Mouse (Mus musculus): ENCODE measurements around the gene 4930469K13Rik. TPM values are rescaled to one million over a fixed set of nuclear protein-coding genes. Genes with fewer than 3 reads are reported as not detected.

4930469K13Rik gene
- total and polyA plus RNA-seq, 2 experiments from 2014 or later, result 0.66 TPM; not detected in 1

GRCm38 (mm10) chr11:34025091-34025490 is 73.3 kb downstream of the 4930469K13Rik start:
- Histone ChIP-seq H3K4me1 (ENCODE audit: insufficient read depth, low read length) (no peaks in the 10 kb centered on the region), H3K27me3 (ENCODE audit: insufficient read depth, low read length) (no peaks in the 10 kb centered on the region), H3K4me2 (ENCODE audit: low read depth, low read length, poor library complexity, severe bottlenecking) (no peak overlapping the region), H3K4me3 (ENCODE audit: low read depth, low read length) (no peak overlapping the region), H3K9ac (replicated peaks; ENCODE audit: low read length, poor library complexity, severe bottlenecking) (no peak overlapping the region), H3K36me3 (ENCODE audit: insufficient read depth, low read length) (no peaks in the 10 kb centered on the region), H3K9me3 (ENCODE audit: low read length) (no peaks in the 10 kb centered on the region), H3K27ac (ENCODE audit: low read depth, low read length) (no peak overlapping the region)
- DNase-seq (ENCODE audit: low spot score) (no peak), ATAC-seq (ENCODE audit: low FRiP score) (no peak)
- no peak for TF ChIP-seq CTCF (IDR thresholded peaks at IDR 0.05)
- 94% methylated on average over 1 of the region's 1 CpGs for whole genome bisulfite sequencing

GRCm38 (mm10) chr11:34012007-34012652 is 86.2 kb downstream of the 4930469K13Rik start:
- no peak overlapping the region for H3K9ac ChIP-seq (replicated peaks; ENCODE audit: low read length, poor library complexity, severe bottlenecking)
- H3K27me3 ChIP-seq (ENCODE audit: insufficient read depth, low read length), result no peaks in the 10 kb centered on the region
- H3K4me1 ChIP-seq (ENCODE audit: insufficient read depth, low read length), result no peaks in the 10 kb centered on the region
- ATAC-seq (ENCODE audit: low FRiP score) (no peak), DNase-seq (ENCODE audit: low spot score) (no peak)
- H3K9me3 ChIP-seq (ENCODE audit: low read length), result no peaks in the 10 kb centered on the region
- no peak overlapping the region for H3K4me3 ChIP-seq (ENCODE audit: low read depth, low read length)
- no peak overlapping the region for H3K4me2 ChIP-seq (ENCODE audit: low read depth, low read length, poor library complexity, severe bottlenecking)
- no peak overlapping the region for H3K27ac ChIP-seq (ENCODE audit: low read depth, low read length)
- no peak for TF ChIP-seq CTCF (IDR thresholded peaks at IDR 0.05)
- WGBS, result 55% methylated on average over 6 of the region's 6 CpGs
- H3K36me3 ChIP-seq (ENCODE audit: insufficient read depth, low read length), result no peaks in the 10 kb centered on the region

GRCm38 (mm10) chr11:34010859-34011172 is 87.5 kb downstream of the 4930469K13Rik start:
- Histone ChIP-seq H3K4me1 (ENCODE audit: insufficient read depth, low read length) (no peaks in the 10 kb centered on the region), H3K27me3 (ENCODE audit: insufficient read depth, low read length) (no peaks in the 10 kb centered on the region), H3K36me3 (ENCODE audit: insufficient read depth, low read length) (no peaks in the 10 kb centered on the region), H3K4me2 (ENCODE audit: low read depth, low read length, poor library complexity, severe bottlenecking) (no peak overlapping the region), H3K9me3 (ENCODE audit: low read length) (no peaks in the 10 kb centered on the region), H3K9ac (replicated peaks; ENCODE audit: low read length, poor library complexity, severe bottlenecking) (no peak overlapping the region), H3K4me3 (ENCODE audit: low read depth, low read length) (no peak overlapping the region), H3K27ac (ENCODE audit: low read depth, low read length) (no peak overlapping the region)
- ATAC-seq (ENCODE audit: low FRiP score), result no peak
- WGBS, result 80% methylated on average over 4 of the region's 4 CpGs
- TF ChIP-seq CTCF (IDR thresholded peaks at IDR 0.05), result no peak
- DNase-seq (ENCODE audit: low spot score), result no peak

- no peak overlapping the region for H3K9ac ChIP-seq (replicated peaks; ENCODE audit: low read length, poor library complexity, severe bottlenecking)
- H3K4me1 ChIP-seq (ENCODE audit: insufficient read depth, low read length), result no peaks in the 10 kb centered on the region
- no peaks in the 10 kb centered on the region for H3K36me3 ChIP-seq (ENCODE audit: insufficient read depth, low read length)
- WGBS, result 77% methylated on average over 7 of the region's 7 CpGs
- DNase-seq (ENCODE audit: low spot score) (no peak), ATAC-seq (ENCODE audit: low FRiP score) (no peak)
- H3K27ac ChIP-seq (ENCODE audit: low read depth, low read length), result no peak overlapping the region
- no peaks in the 10 kb centered on the region for H3K9me3 ChIP-seq (ENCODE audit: low read length)
- H3K4me2 ChIP-seq (ENCODE audit: low read depth, low read length, poor library complexity, severe bottlenecking), result no peak overlapping the region
- no peak overlapping the region for H3K4me3 ChIP-seq (ENCODE audit: low read depth, low read length)
- TF ChIP-seq CTCF (IDR thresholded peaks at IDR 0.05), result no peak
- no peaks in the 10 kb centered on the region for H3K27me3 ChIP-seq (ENCODE audit: insufficient read depth, low read length)
These were observed 88.1 kb downstream of the 4930469K13Rik start for GRCm38 (mm10) chr11:34010133-34010858.

- 81% methylated on average over 12 of the region's 12 CpGs for WGBS
- DNase-seq (ENCODE audit: low spot score) (no peak), ATAC-seq (ENCODE audit: low FRiP score) (no peak)
- no peaks in the 10 kb centered on the region for H3K27me3 ChIP-seq (ENCODE audit: insufficient read depth, low read length)
- H3K4me1 ChIP-seq (ENCODE audit: insufficient read depth, low read length), result no peaks in the 10 kb centered on the region
- no peak overlapping the region for H3K4me2 ChIP-seq (ENCODE audit: low read depth, low read length, poor library complexity, severe bottlenecking)
- H3K36me3 ChIP-seq (ENCODE audit: insufficient read depth, low read length), result no peaks in the 10 kb centered on the region
- no peaks in the 10 kb centered on the region for H3K9me3 ChIP-seq (ENCODE audit: low read length)
- no peak overlapping the region for H3K4me3 ChIP-seq (ENCODE audit: low read depth, low read length)
- TF ChIP-seq CTCF (IDR thresholded peaks at IDR 0.05), result no peak
- no peak overlapping the region for H3K27ac ChIP-seq (ENCODE audit: low read depth, low read length)
- H3K9ac ChIP-seq (replicated peaks; ENCODE audit: low read length, poor library complexity, severe bottlenecking), result no peak overlapping the region
These were observed 88.9 kb downstream of the 4930469K13Rik start for GRCm38 (mm10) chr11:34009316-34010087.

GRCm38 (mm10) chr11:34008702-34009101 is 89.7 kb downstream of the 4930469K13Rik start:
- 45% methylated on average over 9 of the region's 9 CpGs for WGBS
- no peak overlapping the region for H3K4me2 ChIP-seq (ENCODE audit: low read depth, low read length, poor library complexity, severe bottlenecking)
- no peak overlapping the region for H3K9ac ChIP-seq (replicated peaks; ENCODE audit: low read length, poor library complexity, severe bottlenecking)
- H3K36me3 ChIP-seq (ENCODE audit: insufficient read depth, low read length), result no peaks in the 10 kb centered on the region
- no peaks in the 10 kb centered on the region for H3K27me3 ChIP-seq (ENCODE audit: insufficient read depth, low read length)
- no peaks in the 10 kb centered on the region for H3K4me1 ChIP-seq (ENCODE audit: insufficient read depth, low read length)
- H3K4me3 ChIP-seq (ENCODE audit: low read depth, low read length), result no peak overlapping the region
- no peaks in the 10 kb centered on the region for H3K9me3 ChIP-seq (ENCODE audit: low read length)
- peak; percentile 89 for TF ChIP-seq CTCF (IDR thresholded peaks at IDR 0.05)
- DNase-seq (ENCODE audit: low spot score), result peak; percentile 80
- ATAC-seq (ENCODE audit: low FRiP score), result no peak
- no peak overlapping the region for H3K27ac ChIP-seq (ENCODE audit: low read depth, low read length)
